Mouse (Mus musculus) midbrain, embryonic 15.5 days (tissue): ENCODE results near the gene Gucy2e. TPM values are rescaled to one million over a fixed set of nuclear protein-coding genes. Genes with fewer than 3 reads are reported as not detected.

Experiments
- ATAC-seq: fragments of 200-750 bp; cut with Nextera tagmentation; replicated peaks from 2 replicates; pipeline ENCODE4 v1.8.0; 2017; ENCODE audit warnings: moderate TSS enrichment
- H3K27ac ChIP-seq: fragments of 300-500 bp; sonication (generic); 2 replicates; pipeline ENCODE4 v1.5.1; 2015; ENCODE audit warnings: mild to moderate bottlenecking, inconsistent platforms
- H3K27me3 ChIP-seq: fragments of 300-500 bp; sonication (generic); replicated peaks from 2 replicates; pipeline ENCODE4 v1.6.1; 2015; ENCODE audit warnings: inconsistent platforms
- H3K36me3 ChIP-seq: fragments of 300-500 bp; sonication (generic); replicated peaks from 2 replicates; pipeline ENCODE4 v1.6.1; 2015; ENCODE audit warnings: inconsistent platforms
- H3K4me1 ChIP-seq: fragments of 300-500 bp; sonication (generic); 2 replicates; pipeline ENCODE4 v1.6.1; 2015; ENCODE audit warnings: inconsistent platforms
- H3K4me2 ChIP-seq: fragments of 300-500 bp; sonication (generic); 2 replicates; pipeline ENCODE4 v1.6.1; 2015; ENCODE audit warnings: inconsistent platforms, mild to moderate bottlenecking, moderate library complexity
- H3K4me3 ChIP-seq: fragments of 300-500 bp; sonication (generic); 2 replicates; pipeline ENCODE4 v1.5.1; 2015; ENCODE audit warnings: mild to moderate bottlenecking, inconsistent platforms
- H3K9ac ChIP-seq: fragments of 300-500 bp; sonication (generic); 2 replicates; pipeline ENCODE4 v1.6.1; 2015; ENCODE audit warnings: mild to moderate bottlenecking, inconsistent platforms
- H3K9me3 ChIP-seq: fragments of 300-500 bp; sonication (generic); 2 replicates; pipeline ENCODE4 v1.6.1; 2016; ENCODE audit warnings: inconsistent platforms
- whole genome bisulfite sequencing: fragments of 180-500 bp; shearing (Covaris S2); methylation state at CpG from one replicate; pipeline ENCODE4 v1.1.7; 2015; ENCODE audit warnings: mixed read lengths; 5-methylcytosine and 5-hydroxymethylcytosine counted together
- polyA plus RNA-seq: library from polyadenylated mRNA; unstranded; fragments of >200 nt; fragmentation: Nextera tagmentation; extraction: Ambion mirVana; gene quantifications from 2 replicates; pipeline ENCODE4 v1.2.1, GENCODE M21; 2015

The Gucy2e gene
- polyA plus RNA-seq, 1 experiment from 2014 or later = 0.75 TPM

DNA sequence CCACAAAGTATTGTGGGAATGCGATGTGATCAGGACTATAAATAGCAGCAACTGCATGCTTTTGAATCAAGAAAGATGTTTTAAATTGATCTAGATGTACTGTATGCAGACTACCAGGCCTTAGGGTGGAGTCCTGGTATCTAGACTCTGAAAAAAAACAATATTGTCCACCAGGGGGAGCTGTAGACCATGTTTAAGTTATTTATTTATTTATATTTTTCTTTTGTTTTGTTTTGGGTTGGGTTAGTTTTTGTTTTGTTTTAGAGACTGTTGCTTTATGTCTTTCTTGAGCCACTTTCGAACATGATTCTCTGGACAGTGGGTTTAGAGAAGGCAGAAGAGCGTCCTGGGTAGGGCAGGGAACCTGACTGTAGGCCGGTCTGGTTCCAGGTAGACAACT lies 21.0 kb upstream of the Gucy2e start:
- Histone ChIP-seq H3K9ac (no peak overlapping the region), H3K4me1 (no peaks in the 10 kb centered on the region; the same call in 1 of the 2 replicates), H3K27me3 (no peaks in the 10 kb centered on the region), H3K4me3 (no peak overlapping the region), H3K4me2 (no peak overlapping the region), H3K27ac (no peak overlapping the region), H3K9me3 (no peaks in the 10 kb centered on the region), H3K36me3 (no peaks in the 10 kb centered on the region)
- WGBS = 50% methylated on average over 4 of the region's 4 CpGs
- ATAC-seq = no peak

- Histone ChIP-seq H3K27ac (no peak overlapping the region), H3K4me3 (no peak overlapping the region), H3K36me3 (no peaks in the 10 kb centered on the region), H3K4me1 (no peaks in the 10 kb centered on the region; the same call in 1 of the 2 replicates), H3K4me2 (no peak overlapping the region), H3K27me3 (no peaks in the 10 kb centered on the region), H3K9ac (no peak overlapping the region), H3K9me3 (no peaks in the 10 kb centered on the region)
- no peak for ATAC-seq
- 62% methylated on average over 2 of the region's 2 CpGs for WGBS
These were observed 20.2 kb upstream of the Gucy2e start for GRCm38 (mm10) chr11:69257072-69257471.

- Histone ChIP-seq H3K4me1 (no peaks in the 10 kb centered on the region; the same call in 1 of the 2 replicates), H3K9ac (no peak overlapping the region), H3K9me3 (no peaks in the 10 kb centered on the region), H3K4me2 (no peak overlapping the region), H3K4me3 (no peak overlapping the region), H3K36me3 (no peaks in the 10 kb centered on the region), H3K27ac (no peak overlapping the region), H3K27me3 (no peaks in the 10 kb centered on the region)
- ATAC-seq = no peak
- WGBS = 71% methylated on average over 5 of the region's 5 CpGs
These were observed 18.0 kb upstream of the Gucy2e start for GRCm38 (mm10) chr11:69254808-69255207.

DNA sequence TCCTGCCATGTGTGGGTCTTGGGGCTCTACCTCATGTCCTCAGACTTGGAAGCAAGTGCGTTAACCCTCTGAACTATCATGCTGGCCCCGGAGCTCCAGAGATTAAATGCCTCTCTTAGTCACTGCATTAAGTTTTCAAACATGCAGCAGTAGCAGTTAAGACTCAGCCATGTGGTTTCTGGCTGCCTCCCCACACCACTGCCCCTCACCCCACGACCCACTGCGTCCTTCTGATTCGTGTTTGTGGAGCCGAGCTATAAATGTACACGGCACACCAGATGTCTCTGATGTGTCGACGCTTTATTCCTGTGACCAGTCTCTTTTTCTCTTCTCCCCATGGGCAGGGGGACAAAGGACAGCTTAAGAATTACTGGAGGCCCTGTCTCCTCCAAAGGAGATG lies 16.3 kb upstream of the Gucy2e start:
- 29% methylated on average over 9 of the region's 9 CpGs for WGBS
- H3K9ac ChIP-seq = no peak overlapping the region
- H3K36me3 ChIP-seq = no peaks in the 10 kb centered on the region
- H3K4me2 ChIP-seq = no peak overlapping the region
- no peak overlapping the region for H3K4me3 ChIP-seq
- no peak overlapping the region for H3K27ac ChIP-seq
- H3K4me1 ChIP-seq = no peaks in the 10 kb centered on the region; the same call in 1 of the 2 replicates
- no peaks in the 10 kb centered on the region for H3K9me3 ChIP-seq
- no peaks in the 10 kb centered on the region for H3K27me3 ChIP-seq
- no peak for ATAC-seq

DNA sequence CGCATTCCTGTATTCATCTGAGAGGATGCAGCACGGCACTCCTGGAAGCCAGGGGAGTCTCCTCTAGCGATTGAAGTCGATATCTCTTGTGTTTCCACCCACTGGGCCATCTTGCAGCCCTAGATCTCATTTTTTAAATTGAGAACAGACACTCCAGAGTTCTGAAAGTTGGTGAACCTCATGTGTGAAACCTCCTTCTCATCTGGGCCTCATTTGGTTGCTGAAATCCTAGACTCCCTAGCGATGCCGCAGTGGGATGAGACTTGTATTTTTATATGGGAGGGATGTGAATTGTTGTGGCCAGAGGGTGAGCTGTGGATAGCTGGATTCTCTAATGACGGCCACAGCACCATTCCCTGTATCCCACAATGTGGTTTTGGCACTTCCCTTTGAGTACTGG lies 15.1 kb upstream of the Gucy2e start:
- no peak for ATAC-seq
- H3K4me1 ChIP-seq = no peaks in the 10 kb centered on the region; the same call in 1 of the 2 replicates
- H3K27me3 ChIP-seq = no peaks in the 10 kb centered on the region

DNA sequence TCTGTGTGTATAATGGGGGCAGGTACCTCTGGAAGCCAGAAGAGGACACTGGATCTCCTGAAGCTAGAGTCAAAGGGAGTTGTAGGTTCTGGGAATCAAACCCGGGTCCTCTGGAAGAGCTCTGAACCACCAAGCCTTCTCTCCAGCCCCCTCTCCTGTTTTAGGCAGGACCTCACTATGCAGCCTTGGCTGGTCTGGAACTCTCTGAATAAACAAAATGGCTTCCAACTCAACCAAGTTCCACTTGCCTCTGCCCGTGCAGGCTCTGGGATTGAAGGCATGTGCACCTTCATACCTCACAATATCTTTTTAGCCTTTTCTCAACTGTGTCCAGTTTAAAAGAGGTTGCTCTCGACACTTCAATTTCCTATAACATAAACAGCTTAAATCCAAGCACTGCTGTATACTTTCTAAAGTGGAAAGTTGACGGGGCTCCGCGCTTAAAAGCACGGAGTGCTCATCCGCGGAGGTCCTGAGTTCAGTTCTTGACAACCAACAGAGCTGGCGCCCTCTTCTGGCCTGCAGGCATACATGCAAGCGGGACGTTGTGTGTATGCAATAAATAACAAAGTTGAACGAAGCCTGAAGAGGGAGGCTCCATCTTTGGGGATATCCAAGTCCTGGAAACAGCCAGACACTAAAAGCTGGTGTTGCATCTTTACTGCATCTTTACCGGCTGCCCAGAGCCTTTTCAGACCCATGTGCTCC lies 14.5 kb upstream of the Gucy2e start:
- WGBS = 65% methylated on average over 14 of the region's 14 CpGs
- Histone ChIP-seq H3K4me3 (no peak overlapping the region), H3K4me2 (no peak overlapping the region)

More for the DNA sequence above, 15.1 kb upstream of the Gucy2e start:
- Histone ChIP-seq H3K4me3 (no peak overlapping the region), H3K9me3 (no peaks in the 10 kb centered on the region), H3K4me2 (no peak overlapping the region), H3K36me3 (no peaks in the 10 kb centered on the region), H3K9ac (no peak overlapping the region), H3K27ac (no peak overlapping the region)
- 89% methylated on average over 7 of the region's 7 CpGs for WGBS

DNA sequence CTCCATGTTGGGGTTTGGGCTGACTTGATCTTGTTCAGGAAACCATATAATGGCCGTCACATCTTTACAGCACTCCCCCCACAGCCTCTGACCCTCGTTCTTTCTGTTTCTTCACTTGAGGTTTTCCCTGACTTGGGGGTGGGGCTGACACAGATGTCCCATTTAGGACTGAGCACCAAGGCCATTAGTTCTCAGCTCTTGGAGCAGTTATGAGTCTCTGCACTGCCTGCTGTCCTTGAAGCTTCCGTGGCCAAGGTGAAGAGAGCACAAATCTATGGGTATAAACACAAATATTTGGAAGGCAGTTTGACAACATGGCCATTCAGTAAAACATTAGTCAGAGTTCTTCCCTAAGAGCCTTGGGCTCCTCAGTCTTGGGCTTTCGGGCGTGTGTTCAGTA lies 13.3 kb upstream of the Gucy2e start:
- no peak overlapping the region for H3K4me3 ChIP-seq

More for the DNA sequence above, 14.5 kb upstream of the Gucy2e start:
- Histone ChIP-seq H3K27me3 (no peaks in the 10 kb centered on the region), H3K9ac (no peak overlapping the region), H3K9me3 (no peaks in the 10 kb centered on the region), H3K36me3 (no peaks in the 10 kb centered on the region), H3K27ac (no peak overlapping the region), H3K4me1 (no peaks in the 10 kb centered on the region; the same call in 1 of the 2 replicates)
- ATAC-seq = no peak

GRCm38 (mm10) chr11:69249131-69249530 lies 12.3 kb upstream of the Gucy2e start:
- Histone ChIP-seq H3K4me3 (no peak overlapping the region), H3K9ac (no peak overlapping the region), H3K27me3 (no peaks in the 10 kb centered on the region), H3K4me1 (no peaks in the 10 kb centered on the region; the same call in 1 of the 2 replicates), H3K4me2 (no peak overlapping the region), H3K36me3 (no peaks in the 10 kb centered on the region), H3K27ac (no peak overlapping the region), H3K9me3 (no peaks in the 10 kb centered on the region)
- WGBS = 86% methylated on average over 3 of the region's 3 CpGs
- no peak for ATAC-seq

More for the DNA sequence above, 13.3 kb upstream of the Gucy2e start:
- Histone ChIP-seq H3K9ac (no peak overlapping the region), H3K36me3 (no peaks in the 10 kb centered on the region), H3K9me3 (no peaks in the 10 kb centered on the region), H3K27me3 (no peaks in the 10 kb centered on the region), H3K27ac (no peak overlapping the region), H3K4me2 (no peak overlapping the region), H3K4me1 (no peaks in the 10 kb centered on the region; the same call in 1 of the 2 replicates)
- no peak for ATAC-seq
- 84% methylated on average over 5 of the region's 5 CpGs for WGBS

- Histone ChIP-seq H3K4me2 (no peak overlapping the region), H3K36me3 (no peaks in the 10 kb centered on the region), H3K4me3 (no peak overlapping the region), H3K4me1 (no peaks in the 10 kb centered on the region; the same call in 1 of the 2 replicates), H3K27me3 (no peaks in the 10 kb centered on the region), H3K9me3 (no peaks in the 10 kb centered on the region), H3K9ac (no peak overlapping the region), H3K27ac (no peak overlapping the region)
- 22% methylated on average over 2 of the region's 2 CpGs for WGBS
- ATAC-seq = no peak
These were observed 8.8 kb upstream of the Gucy2e start for GRCm38 (mm10) chr11:69245643-69246042.

GRCm38 (mm10) chr11:69244911-69245310 lies 8.1 kb upstream of the Gucy2e start:
- no peak overlapping the region for H3K9ac ChIP-seq
- no peaks in the 10 kb centered on the region; the same call in 1 of the 2 replicates for H3K4me1 ChIP-seq
- no peak overlapping the region for H3K27ac ChIP-seq
- WGBS = 20% methylated on average over 2 of the region's 2 CpGs
- H3K9me3 ChIP-seq = no peaks in the 10 kb centered on the region
- ATAC-seq = no peak
- no peak overlapping the region for H3K4me3 ChIP-seq
- no peak overlapping the region for H3K4me2 ChIP-seq
- no peaks in the 10 kb centered on the region for H3K36me3 ChIP-seq
- no peaks in the 10 kb centered on the region for H3K27me3 ChIP-seq

DNA sequence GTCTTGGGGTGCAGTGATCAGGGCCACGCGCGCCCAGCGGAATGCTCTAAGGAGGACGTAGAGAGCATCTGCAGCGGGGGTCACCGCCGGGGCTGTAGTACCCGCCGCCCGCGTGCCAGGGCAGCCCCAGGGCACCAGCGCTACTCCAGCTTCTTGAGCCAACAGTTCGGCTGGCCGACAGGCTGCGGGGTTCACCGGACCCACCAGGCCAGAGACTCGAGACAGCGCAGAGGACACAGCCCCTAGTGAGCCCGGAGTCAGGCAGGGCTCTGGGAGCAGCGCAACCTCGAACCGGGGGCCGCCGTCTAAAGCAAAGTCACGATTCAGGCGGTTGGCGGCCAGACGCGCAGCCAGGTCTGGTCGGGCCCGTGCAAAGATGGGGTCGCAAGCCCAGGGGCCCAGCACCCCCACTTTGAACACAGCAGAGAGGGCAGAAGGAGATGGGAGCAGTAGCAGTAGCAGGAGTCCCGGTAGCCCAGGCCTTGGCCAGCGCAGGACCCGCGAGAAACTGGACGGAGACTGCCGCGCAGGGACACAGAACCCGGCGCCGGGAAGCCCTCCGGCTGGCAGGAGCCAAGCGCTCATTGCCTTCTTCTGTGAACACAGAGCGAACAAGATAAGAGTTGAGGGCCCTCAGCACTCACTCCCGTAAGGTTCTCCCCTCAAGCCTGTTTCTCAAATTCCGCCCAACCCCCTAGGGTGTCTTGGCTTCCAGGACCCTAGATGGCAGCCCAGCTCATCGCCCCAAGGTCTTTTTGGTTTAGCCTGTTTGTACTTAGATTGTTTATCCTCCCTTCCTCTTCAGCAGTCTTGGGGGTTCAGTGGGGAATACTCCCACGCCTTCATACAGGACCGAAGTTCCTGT lies 543 bp downstream of the Gucy2e start:
- H3K27ac ChIP-seq = peak overlapping the region; percentile 88
- peak overlapping the region; percentile 49 for H3K4me3 ChIP-seq
- ATAC-seq = peak; percentile 48
- H3K4me2 ChIP-seq = peak overlapping the region; percentile 76
- peaks cover 17% of the 10 kb centered on the region for H3K27me3 ChIP-seq
- peaks cover 21% of the 10 kb centered on the region for H3K4me1 ChIP-seq
- peak overlapping the region; percentile 55 for H3K9ac ChIP-seq
- 3% methylated on average over 51 of the region's 51 CpGs for WGBS
- no peaks in the 10 kb centered on the region for H3K36me3 ChIP-seq
- no peaks in the 10 kb centered on the region for H3K9me3 ChIP-seq

DNA sequence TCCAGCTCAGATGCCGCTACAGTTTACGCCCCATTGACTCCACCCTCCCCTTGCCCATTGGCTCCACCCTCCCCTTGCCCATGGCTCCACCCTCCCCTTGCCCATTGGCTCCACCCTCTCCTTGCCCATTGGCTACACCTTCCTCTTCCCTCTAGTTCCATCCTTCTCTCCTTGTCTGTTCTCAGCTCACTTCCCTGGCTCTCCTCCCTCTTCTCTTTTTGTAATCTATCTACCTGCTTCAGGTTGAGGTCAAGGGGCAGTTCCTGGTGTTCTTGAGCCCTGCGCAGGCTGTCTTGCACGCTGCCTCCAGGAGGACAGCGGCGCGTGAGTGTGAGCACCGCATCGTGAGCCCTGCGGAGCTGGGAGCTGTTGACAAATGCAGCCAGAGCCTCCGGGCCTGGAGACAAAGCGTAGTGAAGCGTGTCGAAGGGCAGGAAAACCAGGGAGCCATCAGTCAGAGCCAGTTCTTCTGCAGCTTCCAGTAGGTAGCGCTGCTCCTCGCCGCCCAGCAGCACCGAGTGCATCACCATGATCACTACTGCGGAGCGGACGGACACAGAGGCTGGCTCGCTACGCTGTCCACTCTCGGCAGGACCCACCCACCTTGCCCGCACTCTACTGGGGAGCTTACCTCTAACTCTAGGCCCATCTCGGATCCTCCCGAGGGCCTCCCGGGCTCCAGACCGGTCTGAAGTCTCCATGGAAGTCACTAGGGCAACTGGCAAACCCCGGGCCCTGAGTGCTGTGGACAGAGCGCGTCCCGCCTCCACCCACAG lies 1.4 kb downstream of the Gucy2e start:
- H3K4me3 ChIP-seq = peak overlapping the region; percentile 49
- H3K27me3 ChIP-seq = peaks cover 17% of the 10 kb centered on the region
- H3K4me2 ChIP-seq = peak overlapping the region; percentile 76
- peak overlapping the region; percentile 55 for H3K9ac ChIP-seq
- under 1% methylated on average over 33 of the region's 33 CpGs for WGBS
- peaks cover 21% of the 10 kb centered on the region for H3K4me1 ChIP-seq
- H3K27ac ChIP-seq = peak overlapping the region; percentile 88
- ATAC-seq = peak; percentile 95
- H3K36me3 ChIP-seq = no peaks in the 10 kb centered on the region
- H3K9me3 ChIP-seq = no peaks in the 10 kb centered on the region
